31 mouse cellular contexts compared by ENCODE assay signal in the genomic region with DNA sequence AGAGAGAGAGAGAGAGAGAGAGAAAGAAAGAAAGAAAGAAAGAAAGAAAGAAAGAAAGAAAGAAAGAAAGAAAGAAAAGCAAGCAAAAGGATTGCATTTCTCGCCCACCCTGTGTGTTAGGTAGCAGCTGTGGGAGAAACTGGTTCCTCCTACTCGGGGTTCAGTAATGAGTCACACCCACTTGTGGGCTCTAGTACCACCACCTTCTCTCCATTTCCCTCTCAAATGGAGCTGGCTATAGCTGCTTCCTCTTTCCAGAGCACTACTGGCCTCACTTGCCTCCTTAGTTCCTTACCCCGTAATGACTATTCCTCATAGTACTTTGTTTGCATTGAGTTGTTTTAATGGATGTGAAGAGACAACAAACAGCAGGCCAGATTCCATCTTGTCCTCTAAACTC.
DNase-seq lines count a peak whose midpoint lies in the region; ATAC-seq and TF ChIP-seq lines count a peak whose summit lies in the region.
"Had no signal": no experiment of that assay in that cellular context is flagged by ENCODE, and none has a peak within 500 bp of the region (broad histone marks: within the 10 kb centered on the region; RNA-seq: fewer than 3 reads in every experiment).

No protein-coding gene starts in this region.

- in situ Hi-C loops in CH12.LX (cut with MboI; ENCODE audit: low pct_ligation_motif_present, low pct_unique_long_range_greater_than_20kb, low sequenced_read_pairs): no loop called here

- no peak overlapping the region for H3K4me3 ChIP-seq in CH12.LX (replicated peaks in 1 of 3; ENCODE audit: low read depth in 2 of 3, low read length in 2 of 3, poor library complexity in 1 of 3)
- H3K4me3 ChIP-seq: embryonic facial prominence, embryonic 10.5 days; embryonic facial prominence, embryonic 13.5 days; erythroblast, embryonic 14.5 days; forebrain, embryonic 10.5 days; forebrain, embryonic 13.5 days; heart, embryonic 12.5 days; heart, embryonic 15.5 days had no signal

- DNase-seq in 416B (ENCODE audit: low read depth): peak; percentile 2
- peak; percentile 75 for DNase-seq in CH12.LX (ENCODE audit: extremely low read depth)
- no peak for DNase-seq in thymus, postnatal 10 days (ENCODE audit: low spot score in 2 of 2)
- no peak for DNase-seq in testis, postnatal 10 days (ENCODE audit: low spot score)
- DNase-seq in frontal cortex, postnatal 10 days (ENCODE audit: low spot score in 2 of 2): no peak
- DNase-seq: adrenal gland, postnatal 10 days; adrenal gland, postnatal 36 days; cerebellum, adult 18-20 months; cerebellum, adult 9-11 months; cerebellum, postnatal 25 days; embryo, embryonic 11 days; forebrain, postnatal 0 days; heart, adult 18-20 months; heart, postnatal 10 days; heart, postnatal 36 days; kidney, adult 18-20 months had no signal

- peaks cover 0 to 13% of the 10 kb centered on the region in 2 experiments; a peak in 2 of 4 replicates for H3K4me1 ChIP-seq in CH12.LX (ENCODE audit: control insufficient read depth in 1 of 2, insufficient read depth in 2 of 2)
- H3K4me1 ChIP-seq: embryonic facial prominence, embryonic 10.5 days; embryonic facial prominence, embryonic 13.5 days; forebrain, embryonic 10.5 days; forebrain, embryonic 13.5 days; heart, embryonic 12.5 days; heart, embryonic 15.5 days had no signal

- H3K9me3 ChIP-seq in CH12.LX (replicated peaks; ENCODE audit: low read length): no peaks in the 10 kb centered on the region
- H3K9me3 ChIP-seq: embryonic facial prominence, embryonic 10.5 days; embryonic facial prominence, embryonic 13.5 days; forebrain, embryonic 10.5 days; forebrain, embryonic 13.5 days; G1E; heart, embryonic 12.5 days; heart, embryonic 15.5 days had no signal

- no peaks in the 10 kb centered on the region for H3K27me3 ChIP-seq in CH12.LX (replicated peaks)
- H3K27me3 ChIP-seq: embryonic facial prominence, embryonic 13.5 days; forebrain, embryonic 13.5 days; heart, embryonic 12.5 days; heart, embryonic 15.5 days; Patski had no signal

- dilution Hi-C loops in CH12.LX (cut with MboI; ENCODE audit: extremely low pct_ligation_motif_present, extremely low pct_unique_long_range_greater_than_20kb, low sequenced_read_pairs): no loop called here

- no peak for TF ChIP-seq POLR2A in CH12.LX (IDR thresholded peaks at IDR 0.05; ENCODE audit: low read depth, low read length)

- ATAC-seq in common myeloid progenitor, adult 5-6 weeks (replicated peaks; ENCODE audit: low read depth, poor library complexity, severe bottlenecking): peak; percentile 100
- peak; percentile 84 for ATAC-seq in megakaryocyte, adult 5-6 weeks (ENCODE audit: poor library complexity, severe bottlenecking)
- ATAC-seq: forebrain, embryonic 13.5 days; forebrain, postnatal 0 days; hindbrain, postnatal 0 days; inflammation-experienced regulatory T-cells, adult 6 months; intestine, embryonic 16.5 days; Patski had no signal

- H3K27ac ChIP-seq in CH12.LX (ENCODE audit: insufficient read depth, low read depth): no peak overlapping the region
- H3K27ac ChIP-seq: embryonic facial prominence, embryonic 10.5 days; embryonic facial prominence, embryonic 13.5 days; forebrain, embryonic 10.5 days; forebrain, embryonic 13.5 days; heart, embryonic 15.5 days; hindbrain, embryonic 14.5 days; hindbrain, postnatal 0 days had no signal

- no peaks in the 10 kb centered on the region for H3K79me2 ChIP-seq in CH12.LX (replicated peaks; ENCODE audit: control insufficient read depth, extremely low read depth, insufficient read depth, poor library complexity, severe bottlenecking)

- no peak for TF ChIP-seq EP300 in CH12.LX (IDR thresholded peaks at IDR 0.05; ENCODE audit: low read length)

- H3K36me3 ChIP-seq in CH12.LX (replicated peaks in 1 of 2; ENCODE audit: control insufficient read depth in 1 of 2, insufficient read depth in 1 of 2, low read length in 1 of 2): no peaks in the 10 kb centered on the region
- H3K36me3 ChIP-seq: embryonic facial prominence, embryonic 10.5 days; embryonic facial prominence, embryonic 13.5 days; forebrain, embryonic 10.5 days; G1E; heart, embryonic 12.5 days; heart, embryonic 15.5 days had no signal

- no peak for TF ChIP-seq CTCF in CH12.LX (conservative IDR thresholded peaks at IDR 0.05 in 1 of 2, IDR thresholded peaks at IDR 0.05 in 1 of 2; ENCODE audit: low read depth in 2 of 2, low read length in 2 of 2)

- H3K9ac ChIP-seq in CH12.LX (ENCODE audit: insufficient read depth, low read depth): no peak overlapping the region
- H3K9ac ChIP-seq: embryonic facial prominence, embryonic 13.5 days; forebrain, embryonic 13.5 days; forebrain, postnatal 0 days; heart, embryonic 12.5 days; heart, embryonic 15.5 days; hindbrain, embryonic 14.5 days had no signal

- no peak for TF ChIP-seq RAD21 in CH12.LX (IDR thresholded peaks at IDR 0.05; ENCODE audit: low read depth, low read length)

- no peak overlapping the region for H3K4me2 ChIP-seq in CH12.LX (ENCODE audit: insufficient read depth, low read depth, poor library complexity, severe bottlenecking)
- H3K4me2 ChIP-seq: embryonic facial prominence, embryonic 13.5 days; forebrain, embryonic 13.5 days; heart, embryonic 12.5 days; heart, embryonic 15.5 days; hindbrain, embryonic 14.5 days had no signal

TF ChIP-seq in CH12.LX, 34 proteins besides CTCF, POLR2A, EP300 and RAD21:
- TF ChIP-seq E2F4 (IDR thresholded peaks at IDR 0.05; ENCODE audit: insufficient replicate concordance, low read depth, low read length): no peak
- TF ChIP-seq JUND (conservative IDR thresholded peaks at IDR 0.05; ENCODE audit: low read depth, low read length): 0 out of 2 replicates have a peak, but pooled peaks have one; percentile 15

Comparison
In these comparisons a context has a peak if more than half of its experiments do, and no peak if none do; other contexts are left out.
1. DNase-seq: peak in 416B (single experiment) and CH12.LX (single experiment); none in thymus, postnatal 10 days (0 of 2), testis, postnatal 10 days (single experiment) and frontal cortex, postnatal 10 days (0 of 2).